Mouse (Mus musculus) brain, embryonic 14.5 days (tissue): ENCODE measurements around the gene Hdac11.

ENCODE experiments used
- CTCF ChIP-seq: fragments of 200-500 bp; IDR thresholded peaks from 2 replicates; pipeline ENCODE4 v1.5.1; 2012; ENCODE audit warnings: inconsistent platforms, mild to moderate bottlenecking, moderate library complexity, borderline replicate concordance; ENCODE audit not compliant: insufficient read depth, insufficient read length; ENCODE audit errors: extremely low read depth
- POLR2A ChIP-seq: fragments of 200-500 bp; IDR thresholded peaks from 2 replicates; pipeline ENCODE4 v1.6.1; 2012; ENCODE audit warnings: mild to moderate bottlenecking, inconsistent platforms, borderline replicate concordance; ENCODE audit not compliant: poor library complexity, insufficient read depth, insufficient read length, severe bottlenecking; ENCODE audit errors: extremely low read depth

- TF ChIP-seq CTCF: no peak
- TF ChIP-seq POLR2A: no peak
Observed at GRCm38 (mm10) chr6:91154685-91155084, 1.8 kb upstream of the Hdac11 start.
